Mouse (Mus musculus) heart, postnatal 36 days (tissue): ENCODE data around the gene AC124502.3. TPM values are rescaled to one million over a fixed set of nuclear protein-coding genes. Genes with fewer than 3 reads are reported as not detected.

Experiments used
- total RNA-seq, 2 experiments: library from RNA; stranded (reverse); gene quantifications; 2 replicates each; pipeline ENCODE4 v1.2.3; 2021

The AC124502.3 gene
- total RNA-seq, 2 experiments from 2014 or later: 1.4 to 3.9 TPM

Other genes starting within 250 kb of the AC124502.3 start
- gene Rbm4, start 245.0 kb upstream of the AC124502.3 start, total RNA-seq: 10 to 100 TPM; 42.5 to 43.7 TPM
- gene Gm21992, start 227.3 kb upstream of the AC124502.3 start, total RNA-seq: 10 to 100 TPM; 18.3 to 19.8 TPM
- gene Rbm14, start 227.3 kb upstream of the AC124502.3 start, total RNA-seq: 10 to 100 TPM; 23.0 to 24.5 TPM
- gene Ccs, start 199.6 kb upstream of the AC124502.3 start, total RNA-seq: 10 to 100 TPM; 28.4 to 30.3 TPM
- not detected for gene Ccdc87, start 199.5 kb upstream of the AC124502.3 start, total RNA-seq
- gene Ctsf, start 183.8 kb upstream of the AC124502.3 start, total RNA-seq: 10 to 100 TPM; 84.5 to 90.7 TPM
- under 1 TPM; 0.30 to 0.44 TPM for gene Actn3, start 161.0 kb upstream of the AC124502.3 start, total RNA-seq
- 1 to 10 TPM; 3.2 to 3.4 TPM for gene Zdhhc24, start 160.2 kb upstream of the AC124502.3 start, total RNA-seq
- 1 to 10 TPM; 2.3 to 5.1 TPM for gene Bbs1, start 132.3 kb upstream of the AC124502.3 start, total RNA-seq
- 10 to 100 TPM; 17.4 to 21.3 TPM for gene Dpp3, start 110.6 kb upstream of the AC124502.3 start, total RNA-seq
- 1 to 10 TPM; 1.6 to 3.3 TPM for gene Peli3, start 95.8 kb upstream of the AC124502.3 start, total RNA-seq
- 10 to 100 TPM; 69.1 to 69.9 TPM for gene Mrpl11, start 76.7 kb upstream of the AC124502.3 start, total RNA-seq
- not detected for gene Npas4, start 48.6 kb upstream of the AC124502.3 start, total RNA-seq
- 10 to 100 TPM; 12.7 to 13.2 TPM for gene Slc29a2, start 15.0 kb upstream of the AC124502.3 start, total RNA-seq
- 10 to 100 TPM; 45.1 to 47.2 TPM for gene B4gat1, start 65 bp upstream of the AC124502.3 start, total RNA-seq
- 10 to 100 TPM; 13.9 to 15.6 TPM for gene Brms1, start 2.5 kb downstream of the AC124502.3 start, total RNA-seq
- 1 to 10 TPM; 1.8 to 2.1 TPM for gene Rin1, start 11.6 kb downstream of the AC124502.3 start, total RNA-seq
- gene Cd248, start 29.2 kb downstream of the AC124502.3 start, total RNA-seq: 10 to 100 TPM; 13.8 to 15.1 TPM
- 1 to 10 TPM; 1.7 to 2.8 TPM for gene Tmem151a, start 46.6 kb downstream of the AC124502.3 start, total RNA-seq
- gene Yif1a, start 49.6 kb downstream of the AC124502.3 start, total RNA-seq: 100 to 1,000 TPM in 1 of 2 experiments, 10 to 100 TPM in 1; 89.0 to 102 TPM
- under 1 TPM; 0.30 to 0.31 TPM for gene Cnih2, start 59.6 kb downstream of the AC124502.3 start, total RNA-seq
- 100 to 1,000 TPM; 176 to 201 TPM for gene Rab1b, start 68.2 kb downstream of the AC124502.3 start, total RNA-seq
- 10 to 100 TPM; 47.3 to 49.7 TPM for gene Klc2, start 79.7 kb downstream of the AC124502.3 start, total RNA-seq
- 10 to 100 TPM; 19.9 to 21.5 TPM for gene Pacs1, start 234.2 kb downstream of the AC124502.3 start, total RNA-seq